ENCODE assay signal across 9 mouse cellular contexts in the genomic region with DNA sequence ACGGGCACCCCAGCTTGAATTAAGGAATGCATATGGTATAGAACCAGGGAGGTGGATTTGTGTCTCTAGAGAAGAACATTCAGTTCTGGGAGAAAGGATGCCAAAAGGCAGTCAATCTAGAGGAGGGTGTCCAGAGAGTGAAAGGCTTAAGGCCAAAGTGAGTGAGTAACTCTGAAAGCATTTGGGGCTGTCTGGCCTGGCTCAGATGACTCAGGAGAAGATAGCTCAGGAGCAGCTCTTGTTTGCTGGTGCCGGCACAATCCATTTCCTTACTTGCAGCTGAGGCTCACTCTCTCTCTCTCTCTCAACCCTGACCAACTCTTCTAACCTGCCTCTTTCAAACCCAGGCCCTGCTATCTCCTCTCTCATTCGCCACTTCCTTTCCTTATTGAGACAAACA. TPM values are rescaled to one million over a fixed set of nuclear protein-coding genes. Genes with fewer than 3 reads are reported as not detected.
DNase-seq lines count a peak whose midpoint lies in the region; ATAC-seq and TF ChIP-seq lines count a peak whose summit lies in the region.
"Had no signal": no experiment of that assay in that cellular context is flagged by ENCODE, and none has a peak within 500 bp of the region (broad histone marks: within the 10 kb centered on the region; RNA-seq: fewer than 3 reads in every experiment).

No protein-coding gene starts in this region.

- 32% methylated on average over 3 of the region's 3 CpGs for WGBS in heart, embryonic 15.5 days
- WGBS in lung, postnatal 0 days = 47% methylated on average over 3 of the region's 3 CpGs

- H3K4me1 ChIP-seq in MEL (ENCODE audit: control insufficient read depth in 1 of 2, insufficient read depth in 2 of 2, low read length in 2 of 2) = peaks cover 0 to 20% of the 10 kb centered on the region in 2 experiments; a peak in 2 of 4 replicates
- H3K4me1 ChIP-seq in heart, embryonic 15.5 days (replicated peaks) = peaks cover 30% of the 10 kb centered on the region
- peaks cover 7% of the 10 kb centered on the region for H3K4me1 ChIP-seq in lung, postnatal 0 days (ENCODE audit: insufficient read depth, low read depth, low read length)

- peaks cover 0 to 7% of the 10 kb centered on the region in 2 experiments; a peak in 2 of 4 replicates for H3K36me3 ChIP-seq in MEL (ENCODE audit: control insufficient read depth in 1 of 2, insufficient read depth in 2 of 2, low read length in 2 of 2)
- H3K36me3 ChIP-seq in heart, embryonic 15.5 days = no peaks in the 10 kb centered on the region
- no peaks in the 10 kb centered on the region for H3K36me3 ChIP-seq in lung, postnatal 0 days (ENCODE audit: insufficient read depth, low read length)
- H3K36me3 ChIP-seq: neural tube, embryonic 13.5 days had no signal

- no peak for TF ChIP-seq CTCF in MEL (IDR thresholded peaks at IDR 0.05 in 2 of 3, conservative IDR thresholded peaks at IDR 0.05 in 1 of 3; ENCODE audit: control insufficient read depth in 1 of 3, insufficient read depth in 1 of 3, low read depth in 2 of 3, low read length in 3 of 3, poor library complexity in 1 of 3, severe bottlenecking in 1 of 3)
- no peak for TF ChIP-seq CTCF in lung, postnatal 0 days (IDR thresholded peaks at IDR 0.05)

- H3K27me3 ChIP-seq in MEL (ENCODE audit: control insufficient read depth in 1 of 2, insufficient read depth in 2 of 2, low read length in 2 of 2) = no peaks in the 10 kb centered on the region
- no peaks in the 10 kb centered on the region for H3K27me3 ChIP-seq in heart, embryonic 15.5 days
- no peaks in the 10 kb centered on the region for H3K27me3 ChIP-seq in lung, postnatal 0 days (replicated peaks; ENCODE audit: insufficient read depth, low read length)
- H3K27me3 ChIP-seq: neural tube, embryonic 13.5 days had no signal

- no peaks in the 10 kb centered on the region for H3K9me3 ChIP-seq in MEL (replicated peaks; ENCODE audit: insufficient read depth, low read length)
- no peaks in the 10 kb centered on the region for H3K9me3 ChIP-seq in heart, embryonic 15.5 days (replicated peaks)
- no peaks in the 10 kb centered on the region for H3K9me3 ChIP-seq in lung, postnatal 0 days (ENCODE audit: low read length)
- H3K9me3 ChIP-seq: neural tube, embryonic 13.5 days had no signal

- H3K27ac ChIP-seq in MEL (ENCODE audit: control insufficient read depth, low read depth, low read length) = no peak overlapping the region
- H3K27ac ChIP-seq in heart, embryonic 15.5 days = peak overlapping the region; percentile 75
- H3K27ac ChIP-seq in lung, postnatal 0 days (ENCODE audit: low read length) = peak overlapping the region; percentile 59
- H3K27ac ChIP-seq: neural tube, embryonic 13.5 days had no signal

- no peak for TF ChIP-seq RAD21 in MEL (IDR thresholded peaks at IDR 0.05; ENCODE audit: low read depth, low read length)

- no peaks in the 10 kb centered on the region for H3K79me2 ChIP-seq in MEL (ENCODE audit: control insufficient read depth, insufficient read depth, low read length, poor library complexity)

- H3K4me3 ChIP-seq in MEL (ENCODE audit: control insufficient read depth in 1 of 2, insufficient read depth in 1 of 2, low read depth in 2 of 2, low read length in 2 of 2) = no peak overlapping the region
- no peak overlapping the region for H3K4me3 ChIP-seq in heart, embryonic 15.5 days
- H3K4me3 ChIP-seq in lung, postnatal 0 days (ENCODE audit: low read depth, low read length) = no peak overlapping the region
- H3K4me3 ChIP-seq: neural tube, embryonic 13.5 days had no signal

- peak overlapping the region; percentile 6; the same call in 1 of the 2 replicates for H3K4me2 ChIP-seq in heart, embryonic 15.5 days
- 0 out of 2 replicates have a peak overlapping the region, but pooled peaks have one; percentile 14 for H3K4me2 ChIP-seq in lung, postnatal 0 days (replicated peaks; ENCODE audit: low read depth, low read length)
- H3K4me2 ChIP-seq: neural tube, embryonic 13.5 days had no signal

- no peak for TF ChIP-seq POLR2A in MEL (IDR thresholded peaks at IDR 0.05; ENCODE audit: control insufficient read depth in 1 of 2, insufficient read depth in 1 of 2, low read depth in 1 of 2, low read length in 2 of 2, poor library complexity in 1 of 2)

- intact Hi-C loops in left cerebral cortex, postnatal 4 days (cut with DNase I) = no loop called here

- TF ChIP-seq EP300 in MEL (IDR thresholded peaks at IDR 0.05; ENCODE audit: low read depth in 1 of 2, low read length in 2 of 2) = no peak
- TF ChIP-seq EP300 in lung, postnatal 0 days (IDR thresholded peaks at IDR 0.05) = peak; percentile 96

- no peak overlapping the region for H3K9ac ChIP-seq in MEL (ENCODE audit: control insufficient read depth, low read depth, low read length, poor library complexity, severe bottlenecking)
- H3K9ac ChIP-seq in heart, embryonic 15.5 days = no peak overlapping the region
- H3K9ac ChIP-seq in lung, postnatal 0 days (replicated peaks; ENCODE audit: low read depth) = no peak overlapping the region
- H3K9ac ChIP-seq: neural tube, embryonic 13.5 days had no signal

- ATAC-seq in heart, embryonic 15.5 days (replicated peaks; ENCODE audit: insufficient number of reproducible peaks, insufficient read depth, low FRiP score, low read depth) = peak; percentile 66
- ATAC-seq in lung, postnatal 0 days = peak; percentile 91

- DNase-seq in MEL (ENCODE audit: low read depth, low spot score) = peak; percentile 26
- peak; percentile 41 for DNase-seq in adrenal gland, postnatal 25 days
- peak; percentile 91 for DNase-seq in lung, postnatal 0 days (ENCODE audit: low spot score)
- no peak for DNase-seq in left cerebral cortex, postnatal 4 days
- DNase-seq in embryo, embryonic 10.5 days (ENCODE audit: low spot score) = no peak
- no peak for DNase-seq in spleen, postnatal 14 days (ENCODE audit: low spot score in 2 of 2)
- no peak for DNase-seq in layer of hippocampus, adult 9-10 months (ENCODE audit: low spot score)

TF ChIP-seq in MEL, 35 proteins besides CTCF, POLR2A, EP300 and RAD21:
- no peak for TF ChIP-seq TBP (IDR thresholded peaks at IDR 0.05; ENCODE audit: low read depth, low read length)
- TF ChIP-seq ETS1 (IDR thresholded peaks at IDR 0.05; ENCODE audit: low read depth, low read length) = no peak
- TF ChIP-seq UBTF (IDR thresholded peaks at IDR 0.05; ENCODE audit: borderline replicate concordance, insufficient read depth, low read depth, low read length) = no peak
- TF ChIP-seq ELF1 (IDR thresholded peaks at IDR 0.05; ENCODE audit: low read depth, low read length) = no peak
- no peak for TF ChIP-seq GATA1 (IDR thresholded peaks at IDR 0.05; ENCODE audit: low read depth, low read length)
- TF ChIP-seq ZMIZ1 (IDR thresholded peaks at IDR 0.05; ENCODE audit: low read depth, low read length) = no peak
- no peak for TF ChIP-seq BHLHE40 (IDR thresholded peaks at IDR 0.05; ENCODE audit: borderline replicate concordance, low read depth, low read length)
- TF ChIP-seq USF1 (IDR thresholded peaks at IDR 0.05; ENCODE audit: low read depth, low read length) = no peak
- no peak for TF ChIP-seq MXI1 (IDR thresholded peaks at IDR 0.05; ENCODE audit: low read depth, low read length)
- no peak for TF ChIP-seq MYC (IDR thresholded peaks at IDR 0.05; ENCODE audit: low read depth, low read length)
- TF ChIP-seq MAX (IDR thresholded peaks at IDR 0.05; ENCODE audit: low read length) = no peak
- TF ChIP-seq CHD1 (IDR thresholded peaks at IDR 0.05; ENCODE audit: low read depth, low read length) = no peak
- TF ChIP-seq POLR2AphosphoS5 (IDR thresholded peaks at IDR 0.05; ENCODE audit: borderline replicate concordance, low read depth, low read length) = no peak
- no peak for TF ChIP-seq TAL1 (IDR thresholded peaks at IDR 0.05; ENCODE audit: low read length)
- no peak for TF ChIP-seq MAZ (IDR thresholded peaks at IDR 0.05; ENCODE audit: low read depth, low read length)
- TF ChIP-seq KAT2A (conservative IDR thresholded peaks at IDR 0.05; ENCODE audit: low read depth, low read length) = no peak
- TF ChIP-seq MYB (IDR thresholded peaks at IDR 0.05; ENCODE audit: low read depth, low read length) = no peak
- TF ChIP-seq E2F4 (IDR thresholded peaks at IDR 0.05; ENCODE audit: borderline replicate concordance, low read depth, low read length) = no peak
- TF ChIP-seq ZNF384 (IDR thresholded peaks at IDR 0.05; ENCODE audit: low read depth, low read length) = no peak
- TF ChIP-seq ZC3H11A (IDR thresholded peaks at IDR 0.05; ENCODE audit: low read depth, low read length) = no peak

RNA-seq across cellular contexts. Expression of gene Tnrc6a, which starts 13.6 kb away (rescaled TPM):
- 15.3 and 18.1 TPM in 2 replicates for total RNA-seq in MEL (2012; rRNA removed)
- 10 to 100 TPM in 1 of 2 experiments, not detected in 1; 34.5 TPM for polyA plus RNA-seq in MEL (2012; ENCODE audit: insufficient read depth in 1 of 2, insufficient read length in 2 of 2, low read depth in 1 of 2, low replicate concordance in 2 of 2, missing spikeins in 1 of 2)
- 52.4 and 64.5 TPM in 2 replicates for total RNA-seq in adrenal gland, postnatal 25 days (2021)
- 25.9 and 36.1 TPM in 2 replicates for polyA plus RNA-seq in heart, embryonic 15.5 days (2015; fragmentation: Nextera tagmentation; extraction: Ambion mirVana)
- 49.7 and 59.6 TPM in 2 replicates for polyA plus RNA-seq in lung, postnatal 0 days (2015; fragmentation: Nextera tagmentation; extraction: Ambion mirVana)
- total RNA-seq in left cerebral cortex, postnatal 4 days (2021) = 10 to 100 TPM; 74.2 to 80.5 TPM

Comparison
In these comparisons a context has a peak if more than half of its experiments do, and no peak if none do; other contexts are left out.
1. DNase-seq: peak in MEL (single experiment), adrenal gland, postnatal 25 days (single experiment) and lung, postnatal 0 days (single experiment); none in left cerebral cortex, postnatal 4 days (single experiment), embryo, embryonic 10.5 days (single experiment), spleen, postnatal 14 days (0 of 2) and layer of hippocampus, adult 9-10 months (single experiment).